Comparison of ENCODE assay signal across 10 mouse cellular contexts in genomic region chr15:10421138-10421784, GRCm38 (mm10). TPM values are rescaled to one million over a fixed set of nuclear protein-coding genes. Genes with fewer than 3 reads are reported as not detected.
DNase-seq lines count a peak whose midpoint lies in the region; ATAC-seq lines count a peak whose summit lies in the region.
"Had no signal": no experiment of that assay in that cellular context is flagged by ENCODE, and none has a peak within 500 bp of the region (broad histone marks: within the 10 kb centered on the region; RNA-seq: fewer than 3 reads in every experiment).

No protein-coding gene starts in this region.

- peak overlapping the region; percentile 68 for H3K27ac ChIP-seq in forebrain, embryonic 10.5 days
- H3K27ac ChIP-seq in hindbrain, embryonic 16.5 days (ENCODE audit: low read depth, low read length): no peak overlapping the region
- H3K27ac ChIP-seq in neural tube, embryonic 13.5 days (replicated peaks): no peak overlapping the region
- H3K27ac ChIP-seq: layer of hippocampus, adult 2 months; macrophage had no signal

- H3K9ac ChIP-seq in hindbrain, embryonic 16.5 days (ENCODE audit: low read depth, low read length): no peak overlapping the region
- H3K9ac ChIP-seq in neural tube, embryonic 13.5 days: no peak overlapping the region

- no peak overlapping the region for H3K4me2 ChIP-seq in hindbrain, embryonic 16.5 days (ENCODE audit: low read length)
- no peak overlapping the region for H3K4me2 ChIP-seq in neural tube, embryonic 13.5 days

- DNase-seq in cerebellum, postnatal 14 days: peak; percentile 5 to 25
- DNase-seq in cerebellum, adult 9-11 months: no peak
- DNase-seq in forebrain, embryonic 10.5 days (ENCODE audit: extremely low spot score, low spot score): peak; percentile 56
- no peak for DNase-seq in gastrocnemius, postnatal 4 days (ENCODE audit: low spot score in 2 of 2)
- no peak for DNase-seq in right cerebral cortex, postnatal 36 days (ENCODE audit: low spot score in 2 of 2)

- ATAC-seq in hindbrain, embryonic 16.5 days: peak; percentile 92
- ATAC-seq in neural tube, embryonic 13.5 days (ENCODE audit: low read depth): peak; percentile 86
- no peak for ATAC-seq in activated CD4-positive, CD25-positive, alpha-beta regulatory T cell, adult 4 months

- H3K9me3 ChIP-seq in forebrain, embryonic 10.5 days: no peaks in the 10 kb centered on the region
- H3K9me3 ChIP-seq in hindbrain, embryonic 16.5 days (ENCODE audit: control insufficient read depth, low read length): no peaks in the 10 kb centered on the region
- H3K9me3 ChIP-seq in neural tube, embryonic 13.5 days: no peaks in the 10 kb centered on the region

- no peak overlapping the region for H3K4me3 ChIP-seq in forebrain, embryonic 10.5 days
- no peak overlapping the region for H3K4me3 ChIP-seq in hindbrain, embryonic 16.5 days (ENCODE audit: low read length)
- H3K4me3 ChIP-seq in neural tube, embryonic 13.5 days: no peak overlapping the region
- H3K4me3 ChIP-seq: layer of hippocampus, adult 2 months had no signal

- H3K36me3 ChIP-seq in forebrain, embryonic 10.5 days (replicated peaks): no peaks in the 10 kb centered on the region
- H3K36me3 ChIP-seq in hindbrain, embryonic 16.5 days (ENCODE audit: control insufficient read depth, insufficient read depth, low read length): no peaks in the 10 kb centered on the region
- no peaks in the 10 kb centered on the region for H3K36me3 ChIP-seq in neural tube, embryonic 13.5 days

- 17% methylated on average over 7 of the region's 7 CpGs for WGBS in forebrain, embryonic 10.5 days
- WGBS in hindbrain, embryonic 16.5 days: 17% methylated on average over 7 of the region's 7 CpGs
- WGBS in neural tube, embryonic 13.5 days: 11% methylated on average over 7 of the region's 7 CpGs

- H3K4me1 ChIP-seq in forebrain, embryonic 10.5 days: peaks cover 35% of the 10 kb centered on the region
- peaks cover 6% of the 10 kb centered on the region for H3K4me1 ChIP-seq in hindbrain, embryonic 16.5 days (ENCODE audit: control insufficient read depth, insufficient read depth, low read depth, low read length)
- H3K4me1 ChIP-seq in neural tube, embryonic 13.5 days (replicated peaks): peaks cover 14% of the 10 kb centered on the region

- H3K27me3 ChIP-seq in forebrain, embryonic 10.5 days (ENCODE audit: poor library complexity, severe bottlenecking): no peaks in the 10 kb centered on the region
- H3K27me3 ChIP-seq in hindbrain, embryonic 16.5 days (replicated peaks; ENCODE audit: control insufficient read depth, insufficient read depth, low read length): no peaks in the 10 kb centered on the region
- H3K27me3 ChIP-seq in neural tube, embryonic 13.5 days: no peaks in the 10 kb centered on the region; the same call in 1 of the 2 replicates

RNA-seq across cellular contexts. Expression of gene Dnajc21, which starts 49.1 kb away (rescaled TPM):
- polyA plus RNA-seq in forebrain, embryonic 10.5 days (2016; fragmentation: Nextera tagmentation; extraction: Ambion mirVana): 11.3 and 12.2 TPM in 2 replicates
- 5.9 and 6.4 TPM in 2 replicates for polyA plus RNA-seq in hindbrain, embryonic 16.5 days (2015; fragmentation: Nextera tagmentation; extraction: Ambion mirVana)
- polyA plus RNA-seq in neural tube, embryonic 13.5 days (2015; fragmentation: Nextera tagmentation; extraction: Ambion mirVana): 12.0 and 12.5 TPM in 2 replicates
- 10 to 100 TPM; 20.9 to 26.1 TPM for total RNA-seq in gastrocnemius, postnatal 4 days (2021)
- polyA plus RNA-seq in activated CD4-positive, CD25-positive, alpha-beta regulatory T cell, adult 4 months (2017; shearing (Covaris generic)): 10 to 100 TPM; 11.7 to 13.9 TPM

Comparison
In these comparisons a context has a peak if more than half of its experiments do, and no peak if none do; other contexts are left out.
1. DNase-seq: peak in cerebellum, postnatal 14 days (2 of 2) and forebrain, embryonic 10.5 days (single experiment); none in cerebellum, adult 9-11 months (single experiment), gastrocnemius, postnatal 4 days (0 of 2) and right cerebral cortex, postnatal 36 days (0 of 2).